Comparison of ENCODE assay signal across 8 mouse cellular contexts in the genomic region with DNA sequence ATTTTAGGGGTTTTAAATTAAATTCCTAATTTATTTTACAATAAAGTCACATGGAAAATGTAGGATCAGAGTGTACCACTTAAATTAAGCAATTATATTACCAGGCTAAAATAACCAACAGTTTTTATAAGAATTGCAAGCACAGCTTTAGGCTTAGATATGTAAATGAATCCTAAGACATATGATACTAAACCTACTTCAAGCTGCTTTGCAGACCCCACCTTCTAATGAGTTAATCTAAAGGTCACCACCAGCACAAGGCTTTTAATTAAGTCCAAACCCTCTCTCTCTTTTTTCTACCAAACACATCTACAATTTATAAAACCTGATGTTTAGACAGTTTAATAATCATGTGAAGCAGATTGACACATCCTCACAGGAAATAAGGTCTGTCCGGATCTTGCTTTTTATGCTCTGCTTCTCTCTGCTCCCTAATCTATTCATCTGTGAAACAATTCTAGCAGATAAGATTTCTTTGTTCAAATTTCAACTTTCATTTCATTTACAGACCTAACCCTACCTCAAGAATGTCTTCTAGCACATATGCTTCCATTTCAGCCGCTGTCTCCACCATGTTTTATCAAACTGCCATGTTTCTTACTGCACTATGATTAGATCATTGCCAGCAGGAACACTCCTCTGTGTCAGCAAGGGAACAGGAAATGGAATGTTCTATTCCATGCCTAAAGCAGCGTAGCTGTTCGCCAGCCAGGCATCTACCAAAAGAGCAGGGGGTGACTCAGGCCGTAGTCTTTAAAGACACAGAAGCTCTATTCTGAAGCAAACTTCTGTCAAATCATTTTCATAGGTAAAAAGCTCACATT. TPM values are rescaled to one million over a fixed set of nuclear protein-coding genes. Genes with fewer than 3 reads are reported as not detected.
DNase-seq lines count a peak whose midpoint lies in the region; ATAC-seq lines count a peak whose summit lies in the region.

No protein-coding gene starts in this region.

- no peaks in the 10 kb centered on the region for H3K27me3 ChIP-seq in hindbrain, embryonic 12.5 days
- H3K27me3 ChIP-seq in neural tube, embryonic 15.5 days (replicated peaks), result no peaks in the 10 kb centered on the region

- H3K36me3 ChIP-seq in hindbrain, embryonic 12.5 days, result no peaks in the 10 kb centered on the region
- H3K36me3 ChIP-seq in neural tube, embryonic 15.5 days, result no peaks in the 10 kb centered on the region

- H3K4me1 ChIP-seq in hindbrain, embryonic 12.5 days, result peaks cover 11% of the 10 kb centered on the region
- H3K4me1 ChIP-seq in neural tube, embryonic 15.5 days, result peaks cover 18% of the 10 kb centered on the region

- H3K4me2 ChIP-seq in hindbrain, embryonic 12.5 days (replicated peaks), result peak overlapping the region; percentile 50
- H3K4me2 ChIP-seq in neural tube, embryonic 15.5 days, result peak overlapping the region; percentile 56

- ATAC-seq in hindbrain, embryonic 12.5 days (ENCODE audit: low FRiP score), result peak; percentile 91
- ATAC-seq in neural tube, embryonic 15.5 days (ENCODE audit: low FRiP score), result peak; percentile 94
- ATAC-seq in erythroid progenitor cell, adult 5-6 weeks (replicated peaks; ENCODE audit: low FRiP score, poor library complexity, severe bottlenecking), result no peak; the same call in 1 of the 2 replicates

- H3K9me3 ChIP-seq in hindbrain, embryonic 12.5 days (replicated peaks), result no peaks in the 10 kb centered on the region
- no peaks in the 10 kb centered on the region for H3K9me3 ChIP-seq in neural tube, embryonic 15.5 days (replicated peaks)

- 19% methylated on average over 5 of the region's 5 CpGs for WGBS in hindbrain, embryonic 12.5 days
- WGBS in neural tube, embryonic 15.5 days, result 10% methylated on average over 5 of the region's 5 CpGs

- H3K4me3 ChIP-seq in hindbrain, embryonic 12.5 days, result peak overlapping the region; percentile 34
- H3K4me3 ChIP-seq in neural tube, embryonic 15.5 days (replicated peaks), result peak overlapping the region; percentile 49

- peak overlapping the region; percentile 76 for H3K27ac ChIP-seq in hindbrain, embryonic 12.5 days
- H3K27ac ChIP-seq in neural tube, embryonic 15.5 days (replicated peaks), result peak overlapping the region; percentile 81

- H3K9ac ChIP-seq in hindbrain, embryonic 12.5 days, result 0 out of 2 replicates have a peak overlapping the region, but pooled peaks have one; percentile 35
- H3K9ac ChIP-seq in neural tube, embryonic 15.5 days (replicated peaks), result peak overlapping the region; percentile 54

- DNase-seq in ZHBTc4 (ENCODE audit: low read depth, low spot score), result peak; percentile 31
- peak; percentile 68 for DNase-seq in cerebellum, adult 9-11 months
- DNase-seq in frontal cortex, postnatal 14 days (ENCODE audit: low spot score in 2 of 2), result peak; percentile 53 to 56
- peak; percentile 55 to 66 for DNase-seq in layer of hippocampus, adult 8-10 months (ENCODE audit: low spot score in 2 of 2)
- peak; percentile 56 to 67 for DNase-seq in lung, adult 18-20 months

RNA-seq across cellular contexts. Expression of a gene that starts 27.0 kb away (rescaled TPM):
- polyA plus RNA-seq in hindbrain, embryonic 12.5 days (2016; fragmentation: Nextera tagmentation; extraction: Ambion mirVana), result 29.2 and 32.3 TPM in 2 replicates
- 100 to 1,000 TPM; 100 to 122 (median 114) TPM for total RNA-seq in layer of hippocampus, adult 8-10 months (2022)
- polyA plus RNA-seq in neural tube, embryonic 15.5 days (2015; fragmentation: Nextera tagmentation; extraction: Ambion mirVana), result 25.8 and 27.3 TPM in 2 replicates
- 105 and 121 TPM in 2 replicates for total RNA-seq in erythroid progenitor cell, adult 5-6 weeks (2015; ENCODE audit: low replicate concordance)
- 141 and 214 TPM in 2 replicates for total RNA-seq in erythroid progenitor cell, adult 5-6 weeks (2017; ENCODE audit: low replicate concordance)

RNA-seq across cellular contexts. Expression of a gene that starts 27.7 kb away (rescaled TPM):
- 6.6 and 7.3 TPM in 2 replicates for polyA plus RNA-seq in hindbrain, embryonic 12.5 days (2016; fragmentation: Nextera tagmentation; extraction: Ambion mirVana)
- 1 to 10 TPM; 1.1 to 3.1 (median 2.2) TPM for total RNA-seq in layer of hippocampus, adult 8-10 months (2022)
- 3.8 and 4.3 TPM in 2 replicates for polyA plus RNA-seq in neural tube, embryonic 15.5 days (2015; fragmentation: Nextera tagmentation; extraction: Ambion mirVana)
- 4.6 TPM in 1 of 2 replicates, not detected in the other for total RNA-seq in erythroid progenitor cell, adult 5-6 weeks (2015; ENCODE audit: low replicate concordance)
- total RNA-seq in erythroid progenitor cell, adult 5-6 weeks (2017; ENCODE audit: low replicate concordance), result 0.51 and 6.3 TPM in 2 replicates
